Mouse (Mus musculus) limb, embryonic 15.5 days (tissue): ENCODE data around the gene Lsm7. TPM values are rescaled to one million over a fixed set of nuclear protein-coding genes. Genes with fewer than 3 reads are reported as not detected.
A peak's percentile ranks its signal among the peaks of the same experiment; 100 is the strongest.

Experiments
- ATAC-seq: fragments of 200-750 bp; cut with Nextera tagmentation; 2 replicates; pipeline ENCODE4 v1.8.0; 2017; ENCODE audit warnings: low read depth, moderate TSS enrichment; ENCODE audit not compliant: insufficient number of reproducible peaks, low FRiP score, low TSS enrichment
- H3K27ac ChIP-seq: fragments of 300-500 bp; sonication (generic); 2 replicates; pipeline ENCODE4 v1.5.1; 2015; ENCODE audit warnings: moderate library complexity, mild to moderate bottlenecking, inconsistent platforms
- H3K27me3 ChIP-seq: fragments of 300-500 bp; sonication (generic); 2 replicates; pipeline ENCODE4 v1.6.1; 2015; ENCODE audit warnings: inconsistent platforms
- H3K36me3 ChIP-seq: fragments of 300-500 bp; sonication (generic); 2 replicates; pipeline ENCODE4 v1.6.1; 2015; ENCODE audit warnings: inconsistent platforms
- H3K4me1 ChIP-seq: fragments of 300-500 bp; sonication (generic); 2 replicates; pipeline ENCODE4 v1.6.1; 2015; ENCODE audit warnings: inconsistent platforms
- H3K4me2 ChIP-seq: fragments of 300-500 bp; sonication (generic); 2 replicates; pipeline ENCODE4 v1.6.1; 2015; ENCODE audit warnings: mild to moderate bottlenecking, inconsistent platforms
- H3K4me3 ChIP-seq: fragments of 300-500 bp; sonication (generic); 2 replicates; pipeline ENCODE4 v1.5.1; 2015; ENCODE audit warnings: mild to moderate bottlenecking, inconsistent platforms
- H3K9ac ChIP-seq: fragments of 300-500 bp; sonication (generic); 2 replicates; pipeline ENCODE4 v1.6.1; 2015; ENCODE audit warnings: inconsistent platforms
- H3K9me3 ChIP-seq: fragments of 300-500 bp; sonication (generic); 2 replicates; pipeline ENCODE4 v1.6.1; 2016; ENCODE audit warnings: inconsistent platforms
- WGBS: fragments of 180-500 bp; shearing (Covaris S2); methylation state at CpG from one replicate; pipeline ENCODE4 v1.1.7; 2015; 5-methylcytosine and 5-hydroxymethylcytosine counted together
- polyA plus RNA-seq: library from polyadenylated mRNA; unstranded; fragments of >200 nt; fragmentation: Nextera tagmentation; extraction: Ambion mirVana; gene quantifications from 2 replicates; pipeline ENCODE4 v1.2.1, GENCODE M21; 2015

Lsm7 gene
- polyA plus RNA-seq, 1 experiment from 2014 or later: 258 TPM

GRCm38 (mm10) chr10:80843931-80844547 lies 11.0 kb downstream of the Lsm7 start, which contains the start of gene Lingo3:
Lingo3 (minus strand) TSS chr10:80844039.
- Histone ChIP-seq H3K9me3 (no peaks in the 10 kb centered on the region), H3K36me3 (no peaks in the 10 kb centered on the region), H3K27ac (no peak within 1 kb of the TSS), H3K4me2 (peak within 1 kb of the TSS; percentile 87), H3K4me1 (peaks cover 16% of the 10 kb centered on the region), H3K4me3 (peak within 1 kb of the TSS; percentile 47), H3K27me3 (peaks cover 65% of the 10 kb centered on the region), H3K9ac (peak within 1 kb of the TSS; percentile 42)
- no peak for ATAC-seq
- 4% methylated on average over 51 of the region's 51 CpGs for WGBS

- ATAC-seq: no peak
- Histone ChIP-seq H3K36me3 (no peaks in the 10 kb centered on the region), H3K9ac (peak overlapping the region; percentile 42), H3K4me3 (peak overlapping the region; percentile 47), H3K27ac (no peak overlapping the region), H3K4me1 (peaks cover 13% of the 10 kb centered on the region), H3K27me3 (peaks cover 65% of the 10 kb centered on the region), H3K4me2 (peak overlapping the region; percentile 87), H3K9me3 (no peaks in the 10 kb centered on the region)
- WGBS: 7% methylated on average over 32 of the region's 32 CpGs
Measured at GRCm38 (mm10) chr10:80843087-80843930, 11.7 kb downstream of the Lsm7 start.

GRCm38 (mm10) chr10:80842334-80842733 lies 12.7 kb downstream of the Lsm7 start:
- Histone ChIP-seq H3K4me2 (no peak overlapping the region), H3K4me1 (peaks cover 14% of the 10 kb centered on the region), H3K27ac (no peak overlapping the region), H3K27me3 (peaks cover 65% of the 10 kb centered on the region), H3K9me3 (no peaks in the 10 kb centered on the region), H3K36me3 (no peaks in the 10 kb centered on the region), H3K4me3 (no peak overlapping the region), H3K9ac (no peak overlapping the region)
- ATAC-seq: no peak
- WGBS: 82% methylated on average over 15 of the region's 15 CpGs

- Histone ChIP-seq H3K27me3 (peaks cover 70% of the 10 kb centered on the region), H3K4me3 (no peak overlapping the region), H3K4me1 (peaks cover 14% of the 10 kb centered on the region), H3K27ac (no peak overlapping the region), H3K36me3 (no peaks in the 10 kb centered on the region), H3K4me2 (no peak overlapping the region), H3K9me3 (no peaks in the 10 kb centered on the region), H3K9ac (no peak overlapping the region)
- ATAC-seq: no peak
- 55% methylated on average over 2 of the region's 2 CpGs for WGBS
Measured at GRCm38 (mm10) chr10:80841685-80842084, 13.3 kb downstream of the Lsm7 start.

- Histone ChIP-seq H3K4me1 (peaks cover 22% of the 10 kb centered on the region), H3K27ac (no peak overlapping the region), H3K36me3 (no peaks in the 10 kb centered on the region), H3K9ac (no peak overlapping the region), H3K9me3 (no peaks in the 10 kb centered on the region), H3K27me3 (peaks cover 73% of the 10 kb centered on the region), H3K4me3 (no peak overlapping the region), H3K4me2 (no peak overlapping the region)
- no peak for ATAC-seq
- WGBS: 60% methylated on average over 6 of the region's 6 CpGs
Measured at GRCm38 (mm10) chr10:80839848-80840247, 15.2 kb downstream of the Lsm7 start.

GRCm38 (mm10) chr10:80838346-80838912 lies 16.6 kb downstream of the Lsm7 start:
- no peak overlapping the region for H3K4me2 ChIP-seq
- peaks cover 12% of the 10 kb centered on the region for H3K4me1 ChIP-seq
- peaks cover 73% of the 10 kb centered on the region for H3K27me3 ChIP-seq
- H3K9me3 ChIP-seq: no peaks in the 10 kb centered on the region
- no peaks in the 10 kb centered on the region for H3K36me3 ChIP-seq
- no peak overlapping the region for H3K27ac ChIP-seq
- 72% methylated on average over 2 of the region's 2 CpGs for WGBS
- H3K9ac ChIP-seq: no peak overlapping the region
- no peak for ATAC-seq
- no peak overlapping the region for H3K4me3 ChIP-seq

- Histone ChIP-seq H3K4me1 (0 out of 2 replicates have a peak, but pooled peaks cover 10% of the 10 kb centered on the region), H3K9ac (no peak overlapping the region), H3K9me3 (no peaks in the 10 kb centered on the region), H3K27me3 (peaks cover 73% of the 10 kb centered on the region), H3K4me3 (no peak overlapping the region), H3K27ac (no peak overlapping the region), H3K36me3 (no peaks in the 10 kb centered on the region), H3K4me2 (no peak overlapping the region)
- no peak for ATAC-seq
- WGBS: 15% methylated on average over 2 of the region's 2 CpGs
Measured at GRCm38 (mm10) chr10:80837827-80838226, 17.2 kb downstream of the Lsm7 start.

GRCm38 (mm10) chr10:80836949-80837379 lies 18.0 kb downstream of the Lsm7 start:
- WGBS: 29% methylated on average over 7 of the region's 7 CpGs
- H3K4me2 ChIP-seq: no peak overlapping the region
- H3K4me1 ChIP-seq: 0 out of 2 replicates have a peak, but pooled peaks cover 10% of the 10 kb centered on the region
- H3K27ac ChIP-seq: no peak overlapping the region
- H3K9ac ChIP-seq: no peak overlapping the region
- H3K27me3 ChIP-seq: peaks cover 66% of the 10 kb centered on the region
- no peaks in the 10 kb centered on the region for H3K36me3 ChIP-seq
- no peaks in the 10 kb centered on the region for H3K9me3 ChIP-seq
- no peak overlapping the region for H3K4me3 ChIP-seq
- ATAC-seq: no peak

- no peak overlapping the region for H3K4me2 ChIP-seq
- WGBS: 53% methylated on average over 30 of the region's 30 CpGs
- H3K9ac ChIP-seq: no peak overlapping the region
- H3K4me1 ChIP-seq: peaks cover 18% of the 10 kb centered on the region
- H3K27me3 ChIP-seq: peaks cover 53% of the 10 kb centered on the region
- H3K36me3 ChIP-seq: peaks cover under 1% of the 10 kb centered on the region
- H3K27ac ChIP-seq: no peak overlapping the region
- ATAC-seq: no peak
- H3K4me3 ChIP-seq: no peak overlapping the region
- no peaks in the 10 kb centered on the region for H3K9me3 ChIP-seq
Measured at GRCm38 (mm10) chr10:80835617-80836016, 19.4 kb downstream of the Lsm7 start.

GRCm38 (mm10) chr10:80832818-80833217 lies 22.2 kb downstream of the Lsm7 start:
- peaks cover 20% of the 10 kb centered on the region for H3K36me3 ChIP-seq
- 75% methylated on average over 7 of the region's 7 CpGs for WGBS
- no peak for ATAC-seq

GRCm38 (mm10) chr10:80831136-80831535 lies 23.9 kb downstream of the Lsm7 start:
- no peak for ATAC-seq
- H3K9me3 ChIP-seq: no peaks in the 10 kb centered on the region
- H3K36me3 ChIP-seq: peaks cover 20% of the 10 kb centered on the region
- no peak overlapping the region for H3K27ac ChIP-seq
- no peak overlapping the region for H3K4me3 ChIP-seq
- peaks cover 45% of the 10 kb centered on the region for H3K4me1 ChIP-seq
- no peak overlapping the region for H3K4me2 ChIP-seq
- WGBS: 5% methylated on average over 9 of the region's 9 CpGs
- H3K27me3 ChIP-seq: peaks cover 34% of the 10 kb centered on the region
- H3K9ac ChIP-seq: no peak overlapping the region

More at GRCm38 (mm10) chr10:80832818-80833217, 22.2 kb downstream of the Lsm7 start:
- Histone ChIP-seq H3K4me2 (no peak overlapping the region), H3K9me3 (no peaks in the 10 kb centered on the region), H3K4me1 (peaks cover 42% of the 10 kb centered on the region), H3K9ac (no peak overlapping the region), H3K27ac (no peak overlapping the region), H3K4me3 (no peak overlapping the region), H3K27me3 (peaks cover 45% of the 10 kb centered on the region)
